Mouse (Mus musculus) left cerebral cortex, postnatal 25 days (tissue): ENCODE data around the gene Prdm11. TPM values are rescaled to one million over a fixed set of nuclear protein-coding genes. Genes with fewer than 3 reads are reported as not detected.

Source experiments
- total RNA-seq, 2 experiments: library from RNA; stranded (reverse); gene quantifications; 2 replicates each; pipeline ENCODE4 v1.2.3; 2021

Prdm11 gene
- total RNA-seq, 2 experiments from 2014 or later: 21.7 to 25.8 TPM

Other genes starting within 250 kb of the Prdm11 start
- 100 to 1,000 TPM; 188 to 230 TPM for gene Syt13, start 131.1 kb downstream of the Prdm11 start, total RNA-seq
- 10 to 100 TPM; 83.8 to 96.3 TPM for gene Trp53i11, start 141.4 kb upstream of the Prdm11 start, total RNA-seq